8 mouse cellular contexts compared by ENCODE assay signal in the genomic region with DNA sequence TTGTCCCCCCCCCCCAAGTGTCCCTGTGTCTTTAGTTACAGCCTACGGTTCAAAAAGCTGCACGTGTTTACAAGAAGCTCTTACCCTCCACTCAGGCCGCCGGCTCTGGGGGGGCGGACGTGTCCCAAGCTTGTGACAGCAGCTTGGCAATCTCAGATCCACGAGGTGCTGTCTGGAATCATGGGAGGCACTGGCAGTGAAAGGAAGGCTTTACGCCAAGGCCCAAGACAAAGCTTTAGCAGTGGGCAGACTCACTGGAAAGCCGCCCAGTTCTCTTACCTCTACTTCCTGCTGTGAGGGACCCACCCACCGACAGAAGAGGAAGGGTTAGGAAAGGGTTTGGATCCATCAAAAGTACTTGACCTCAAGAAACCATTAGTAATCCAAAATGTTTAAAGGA.
DNase-seq lines count a peak whose midpoint lies in the region; ATAC-seq and TF ChIP-seq lines count a peak whose summit lies in the region.

No protein-coding gene starts in this region.

- peak; percentile 64 for DNase-seq in ZHBTc4 (ENCODE audit: low read depth, low spot score)
- DNase-seq in heart, adult 9 months (ENCODE audit: low spot score in 2 of 2) = peak; percentile 67 to 72
- no peak for DNase-seq in lung, embryonic 14.5 days
- DNase-seq in liver = no peak

- peaks cover 12% of the 10 kb centered on the region for H3K36me3 ChIP-seq in hindbrain, embryonic 16.5 days (ENCODE audit: control insufficient read depth, insufficient read depth, low read length)
- H3K36me3 ChIP-seq in hindbrain, embryonic 13.5 days = peaks cover 40% of the 10 kb centered on the region
- H3K36me3 ChIP-seq in lung, embryonic 14.5 days (ENCODE audit: insufficient read depth) = peaks cover 21% of the 10 kb centered on the region

- no peak overlapping the region for H3K4me3 ChIP-seq in hindbrain, embryonic 16.5 days (ENCODE audit: low read length)
- H3K4me3 ChIP-seq in hindbrain, embryonic 13.5 days = no peak overlapping the region
- H3K4me3 ChIP-seq in lung, embryonic 14.5 days (ENCODE audit: low read depth, low read length) = no peak overlapping the region

- ATAC-seq in hindbrain, embryonic 16.5 days = peak; percentile 61; the same call in 1 of the 2 replicates
- ATAC-seq in hindbrain, embryonic 13.5 days (ENCODE audit: low FRiP score) = no peak
- ATAC-seq in lung, embryonic 14.5 days (ENCODE audit: insufficient read depth) = 0 out of 2 replicates have a peak, but pooled peaks have one; percentile 11
- ATAC-seq in monocyte, adult 5-6 weeks (replicated peaks; ENCODE audit: insufficient number of reproducible peaks, low FRiP score, low TSS enrichment, poor library complexity, severe bottlenecking) = no peak
- no peak for ATAC-seq in inflammation-experienced regulatory T-cells, adult 6 months

- no peak overlapping the region for H3K9ac ChIP-seq in hindbrain, embryonic 16.5 days (ENCODE audit: low read depth, low read length)
- no peak overlapping the region for H3K9ac ChIP-seq in hindbrain, embryonic 13.5 days
- H3K9ac ChIP-seq in lung, embryonic 14.5 days = no peak overlapping the region

- no peak for TF ChIP-seq CTCF in lung, embryonic 14.5 days (IDR thresholded peaks at IDR 0.05; ENCODE audit: low read depth)

- H3K4me1 ChIP-seq in hindbrain, embryonic 16.5 days (ENCODE audit: control insufficient read depth, insufficient read depth, low read depth, low read length) = no peaks in the 10 kb centered on the region
- H3K4me1 ChIP-seq in hindbrain, embryonic 13.5 days (replicated peaks) = no peaks in the 10 kb centered on the region
- H3K4me1 ChIP-seq in lung, embryonic 14.5 days (ENCODE audit: insufficient read depth) = no peaks in the 10 kb centered on the region

- H3K4me2 ChIP-seq in hindbrain, embryonic 16.5 days (ENCODE audit: low read length) = no peak overlapping the region
- no peak overlapping the region for H3K4me2 ChIP-seq in hindbrain, embryonic 13.5 days
- H3K4me2 ChIP-seq in lung, embryonic 14.5 days = no peak overlapping the region

- WGBS in hindbrain, embryonic 16.5 days = 63% methylated on average over 10 of the region's 10 CpGs
- 78% methylated on average over 10 of the region's 10 CpGs for WGBS in hindbrain, embryonic 13.5 days
- 56% methylated on average over 10 of the region's 10 CpGs for WGBS in lung, embryonic 14.5 days

- no peaks in the 10 kb centered on the region for H3K9me3 ChIP-seq in hindbrain, embryonic 16.5 days (ENCODE audit: control insufficient read depth, low read length)
- H3K9me3 ChIP-seq in hindbrain, embryonic 13.5 days = no peaks in the 10 kb centered on the region
- no peaks in the 10 kb centered on the region for H3K9me3 ChIP-seq in lung, embryonic 14.5 days (ENCODE audit: low read depth, low read length)

- no peak overlapping the region for H3K27ac ChIP-seq in hindbrain, embryonic 16.5 days (ENCODE audit: low read depth, low read length)
- no peak overlapping the region for H3K27ac ChIP-seq in hindbrain, embryonic 13.5 days
- H3K27ac ChIP-seq in lung, embryonic 14.5 days (ENCODE audit: low read depth) = no peak overlapping the region

- no peaks in the 10 kb centered on the region for H3K27me3 ChIP-seq in hindbrain, embryonic 16.5 days (replicated peaks; ENCODE audit: control insufficient read depth, insufficient read depth, low read length)
- H3K27me3 ChIP-seq in hindbrain, embryonic 13.5 days = no peaks in the 10 kb centered on the region
- H3K27me3 ChIP-seq in lung, embryonic 14.5 days (ENCODE audit: insufficient read depth, low read length) = no peaks in the 10 kb centered on the region

Comparison
In these comparisons a context has a peak if more than half of its experiments do, and no peak if none do; other contexts are left out.
1. ATAC-seq: peak in hindbrain, embryonic 16.5 days (single experiment) and lung, embryonic 14.5 days (single experiment); none in hindbrain, embryonic 13.5 days (single experiment), monocyte, adult 5-6 weeks (single experiment) and inflammation-experienced regulatory T-cells, adult 6 months (single experiment).
2. DNase-seq: peak in ZHBTc4 (single experiment) and heart, adult 9 months (2 of 2); none in lung, embryonic 14.5 days (single experiment) and liver (single experiment).